Mouse (Mus musculus) megakaryocyte, embryonic 14.5 days (primary cell): Measurements from ENCODE around the gene Tmem8b.

ENCODE experiments used
- FLI1 ChIP-seq: IDR thresholded peaks from 2 replicates; pipeline ENCODE4 v1.6.1; 2012; ENCODE audit warnings: low read length, inconsistent platforms, mixed read lengths
- GATA1 ChIP-seq: IDR thresholded peaks from 3 replicates; pipeline ENCODE4 v1.6.1; 2012; ENCODE audit warnings: mixed read lengths, low read length, inconsistent platforms, borderline replicate concordance

DNA sequence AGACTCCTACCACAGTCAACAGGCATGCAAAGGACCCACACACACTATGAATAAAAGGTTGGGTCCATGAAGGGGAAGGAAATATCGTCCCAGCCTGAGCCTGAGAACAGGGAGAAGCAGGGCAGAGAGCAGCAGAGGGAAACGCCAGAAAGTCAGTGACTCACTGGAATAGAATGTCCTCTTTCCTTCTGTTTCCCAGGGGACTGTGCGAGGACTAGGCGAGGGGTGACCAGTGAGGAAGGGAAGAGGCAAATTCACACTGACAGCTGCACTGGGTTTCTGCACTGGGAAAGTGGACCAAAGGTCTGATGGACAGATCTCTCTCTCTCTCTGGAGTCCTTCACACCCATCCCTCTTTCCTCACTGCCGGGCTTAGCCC lies 59.8 kb downstream of the Tmem8b start:
- no peak for TF ChIP-seq GATA1
- TF ChIP-seq FLI1 = no peak
